Mouse (Mus musculus): ENCODE measurements around the gene Reln. TPM values are rescaled to one million over a fixed set of nuclear protein-coding genes. Genes with fewer than 3 reads are reported as not detected.

Reln gene
- polyA plus RNA-seq, 1 experiment from 2014 or later: 1.8 TPM

DNA sequence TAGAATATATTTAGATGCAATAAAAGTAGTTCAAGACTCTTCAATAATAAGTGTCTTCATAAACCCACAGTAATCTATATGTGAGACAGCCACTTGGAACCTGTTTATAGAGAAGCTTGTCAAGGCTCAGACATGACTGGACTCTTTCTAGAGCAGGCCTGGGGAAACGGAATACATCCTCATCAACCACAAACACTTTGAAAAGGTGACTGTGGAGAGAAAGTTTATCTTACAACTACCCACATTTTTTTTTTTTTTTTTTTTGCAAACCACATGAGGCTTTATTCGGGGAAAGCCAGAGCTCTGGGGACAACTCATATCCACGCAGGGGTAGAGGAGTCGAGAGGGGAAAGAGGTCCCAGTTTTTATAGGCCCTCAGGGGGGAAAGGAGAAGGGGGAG is 36.6 kb downstream of the Reln start:
- Histone ChIP-seq H3K27ac (ENCODE audit: low read depth) (no peak overlapping the region), H3K27me3 (ENCODE audit: insufficient read depth, low read length) (no peaks in the 10 kb centered on the region), H3K4me3 (ENCODE audit: low read depth, low read length) (no peak overlapping the region), H3K4me1 (ENCODE audit: insufficient read depth) (no peaks in the 10 kb centered on the region), H3K9me3 (ENCODE audit: low read depth, low read length) (no peaks in the 10 kb centered on the region), H3K9ac (no peak overlapping the region), H3K4me2 (no peak overlapping the region), H3K36me3 (ENCODE audit: insufficient read depth) (no peaks in the 10 kb centered on the region)
- no peak for TF ChIP-seq CTCF (IDR thresholded peaks at IDR 0.05; ENCODE audit: low read depth)
- DNase-seq: no peak
- WGBS: 50% methylated on average over 4 of the region's 4 CpGs
- ATAC-seq (ENCODE audit: insufficient read depth): no peak

DNA sequence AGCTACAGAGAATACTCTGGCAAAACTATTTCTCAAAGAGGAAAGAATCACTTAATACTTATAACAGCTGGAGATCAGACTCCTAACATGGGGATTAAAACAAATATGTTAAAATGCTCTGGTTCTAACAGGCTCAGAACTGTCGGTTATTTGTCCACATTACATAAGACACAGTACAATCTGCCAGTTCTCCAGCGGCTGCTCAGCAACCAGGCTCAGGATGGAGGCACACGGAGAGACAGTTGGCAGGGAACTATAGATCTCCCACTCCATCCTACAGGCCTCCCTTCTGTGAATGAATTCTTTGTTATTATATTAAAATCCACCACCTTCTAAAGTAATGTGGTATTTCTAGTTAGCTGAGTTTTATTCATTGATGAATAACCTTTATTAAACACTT is 37.4 kb downstream of the Reln start:
- no peak overlapping the region for H3K4me2 ChIP-seq
- TF ChIP-seq CTCF (IDR thresholded peaks at IDR 0.05; ENCODE audit: low read depth): no peak
- no peaks in the 10 kb centered on the region for H3K27me3 ChIP-seq (ENCODE audit: insufficient read depth, low read length)
- no peak overlapping the region for H3K4me3 ChIP-seq (ENCODE audit: low read depth, low read length)
- DNase-seq: no peak
- H3K9ac ChIP-seq: no peak overlapping the region
- 69% methylated on average over 3 of the region's 3 CpGs for WGBS
- ATAC-seq (ENCODE audit: insufficient read depth): no peak
- H3K36me3 ChIP-seq (ENCODE audit: insufficient read depth): no peaks in the 10 kb centered on the region
- no peak overlapping the region for H3K27ac ChIP-seq (ENCODE audit: low read depth)
- no peaks in the 10 kb centered on the region for H3K9me3 ChIP-seq (ENCODE audit: low read depth, low read length)
- H3K4me1 ChIP-seq (ENCODE audit: insufficient read depth): no peaks in the 10 kb centered on the region

DNA sequence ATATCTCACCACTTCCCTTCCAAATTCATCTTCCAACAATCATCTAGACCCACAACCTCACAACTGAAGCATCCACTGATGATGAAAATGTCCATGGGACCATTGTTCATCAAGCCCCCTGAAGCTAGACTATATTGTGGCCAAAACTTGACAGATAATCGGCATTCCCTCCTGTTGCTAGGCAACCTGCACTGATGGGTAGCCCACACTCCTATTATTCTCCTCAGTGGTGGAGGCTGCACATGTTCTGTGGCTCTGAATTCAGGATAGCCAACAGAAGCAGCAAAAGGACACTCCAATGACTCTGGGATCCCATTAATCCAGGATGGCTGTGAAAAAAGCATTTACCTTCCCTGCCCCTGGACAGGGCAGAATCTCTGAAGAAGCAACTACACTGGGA is 40.8 kb downstream of the Reln start:
- TF ChIP-seq CTCF (IDR thresholded peaks at IDR 0.05; ENCODE audit: low read depth): no peak
- Histone ChIP-seq H3K36me3 (ENCODE audit: insufficient read depth) (no peaks in the 10 kb centered on the region), H3K9me3 (ENCODE audit: low read depth, low read length) (no peaks in the 10 kb centered on the region), H3K27me3 (ENCODE audit: insufficient read depth, low read length) (no peaks in the 10 kb centered on the region), H3K4me2 (no peak overlapping the region), H3K27ac (ENCODE audit: low read depth) (no peak overlapping the region), H3K4me3 (ENCODE audit: low read depth, low read length) (no peak overlapping the region), H3K9ac (no peak overlapping the region), H3K4me1 (ENCODE audit: insufficient read depth) (no peaks in the 10 kb centered on the region)
- WGBS: 48% methylated on average over 1 of the region's 1 CpGs
- DNase-seq (no peak), ATAC-seq (ENCODE audit: insufficient read depth) (no peak)

GRCm38 (mm10) chr5:22302309-22302708 is 42.2 kb downstream of the Reln start:
- Histone ChIP-seq H3K27ac (ENCODE audit: low read depth) (no peak overlapping the region), H3K9ac (no peak overlapping the region), H3K4me1 (ENCODE audit: insufficient read depth) (no peaks in the 10 kb centered on the region), H3K4me2 (no peak overlapping the region), H3K9me3 (ENCODE audit: low read depth, low read length) (no peaks in the 10 kb centered on the region), H3K4me3 (ENCODE audit: low read depth, low read length) (no peak overlapping the region), H3K27me3 (ENCODE audit: insufficient read depth, low read length) (no peaks in the 10 kb centered on the region), H3K36me3 (ENCODE audit: insufficient read depth) (no peaks in the 10 kb centered on the region)
- TF ChIP-seq CTCF (IDR thresholded peaks at IDR 0.05; ENCODE audit: low read depth): no peak
- 76% methylated on average over 5 of the region's 5 CpGs for WGBS
- DNase-seq (no peak), ATAC-seq (ENCODE audit: insufficient read depth) (no peak)

GRCm38 (mm10) chr5:22300788-22301187 is 43.7 kb downstream of the Reln start:
- Histone ChIP-seq H3K4me3 (ENCODE audit: low read depth, low read length) (no peak overlapping the region), H3K4me2 (no peak overlapping the region), H3K4me1 (ENCODE audit: insufficient read depth) (no peaks in the 10 kb centered on the region), H3K9me3 (ENCODE audit: low read depth, low read length) (no peaks in the 10 kb centered on the region), H3K27ac (ENCODE audit: low read depth) (no peak overlapping the region), H3K36me3 (ENCODE audit: insufficient read depth) (no peaks in the 10 kb centered on the region), H3K27me3 (ENCODE audit: insufficient read depth, low read length) (no peaks in the 10 kb centered on the region), H3K9ac (no peak overlapping the region)
- DNase-seq: no peak
- no peak for ATAC-seq (ENCODE audit: insufficient read depth)
- 57% methylated on average over 5 of the region's 5 CpGs for WGBS
- no peak for TF ChIP-seq CTCF (IDR thresholded peaks at IDR 0.05; ENCODE audit: low read depth)

DNA sequence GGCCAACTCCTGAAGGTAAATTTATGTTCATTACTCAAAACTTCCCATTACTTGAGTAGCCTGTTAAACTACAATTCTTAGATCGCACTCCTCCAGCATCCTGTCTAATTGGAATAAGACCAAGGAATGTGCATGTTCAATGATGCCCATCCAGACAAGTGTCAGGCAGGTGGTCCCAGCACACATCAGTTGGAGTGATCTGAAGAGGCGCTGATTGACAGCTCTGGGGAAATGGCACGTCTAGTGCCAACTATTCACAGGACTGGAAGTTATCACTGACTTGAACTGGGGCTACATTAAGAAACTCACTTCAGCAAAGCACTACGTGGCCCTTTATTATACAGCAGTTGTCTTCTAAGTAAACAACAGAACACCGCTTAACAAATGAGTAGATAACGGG is 44.5 kb downstream of the Reln start:
- Histone ChIP-seq H3K9ac (no peak overlapping the region), H3K4me3 (ENCODE audit: low read depth, low read length) (no peak overlapping the region), H3K9me3 (ENCODE audit: low read depth, low read length) (no peaks in the 10 kb centered on the region), H3K4me2 (no peak overlapping the region), H3K36me3 (ENCODE audit: insufficient read depth) (no peaks in the 10 kb centered on the region), H3K27me3 (ENCODE audit: insufficient read depth, low read length) (no peaks in the 10 kb centered on the region), H3K4me1 (ENCODE audit: insufficient read depth) (no peaks in the 10 kb centered on the region), H3K27ac (ENCODE audit: low read depth) (no peak overlapping the region)
- ATAC-seq (ENCODE audit: insufficient read depth): no peak
- TF ChIP-seq CTCF (IDR thresholded peaks at IDR 0.05; ENCODE audit: low read depth): no peak
- 72% methylated on average over 6 of the region's 6 CpGs for WGBS
- DNase-seq: no peak

DNA sequence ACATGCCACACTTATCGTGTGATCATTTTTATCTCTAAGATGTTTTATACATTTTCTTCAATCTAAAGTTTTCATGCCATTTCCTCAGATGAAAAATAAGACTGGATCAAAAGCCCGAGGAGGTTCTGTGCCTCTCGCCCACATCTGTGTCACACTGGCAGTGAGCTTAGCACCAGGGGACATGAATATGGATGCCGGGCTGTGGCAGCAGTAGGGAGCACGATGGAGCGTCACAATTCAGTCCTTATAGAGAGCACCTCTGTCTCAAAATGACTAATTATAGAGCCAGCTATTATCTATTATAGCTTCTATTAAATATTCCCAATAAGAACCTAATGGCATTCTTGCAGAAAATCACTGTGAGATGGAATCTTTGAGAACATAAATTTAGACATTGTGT is 49.3 kb downstream of the Reln start:
- H3K4me1 ChIP-seq (ENCODE audit: insufficient read depth): no peaks in the 10 kb centered on the region
- WGBS: 83% methylated on average over 6 of the region's 6 CpGs
- ATAC-seq (ENCODE audit: insufficient read depth) (no peak), DNase-seq (no peak)
- H3K4me3 ChIP-seq (ENCODE audit: low read depth, low read length): no peak overlapping the region
- no peaks in the 10 kb centered on the region for H3K36me3 ChIP-seq (ENCODE audit: insufficient read depth)
- no peaks in the 10 kb centered on the region for H3K9me3 ChIP-seq (ENCODE audit: low read depth, low read length)
- no peak overlapping the region for H3K9ac ChIP-seq
- H3K27me3 ChIP-seq (ENCODE audit: insufficient read depth, low read length): no peaks in the 10 kb centered on the region
- no peak overlapping the region for H3K4me2 ChIP-seq
- no peak for TF ChIP-seq CTCF (IDR thresholded peaks at IDR 0.05; ENCODE audit: low read depth)
- H3K27ac ChIP-seq (ENCODE audit: low read depth): no peak overlapping the region

DNA sequence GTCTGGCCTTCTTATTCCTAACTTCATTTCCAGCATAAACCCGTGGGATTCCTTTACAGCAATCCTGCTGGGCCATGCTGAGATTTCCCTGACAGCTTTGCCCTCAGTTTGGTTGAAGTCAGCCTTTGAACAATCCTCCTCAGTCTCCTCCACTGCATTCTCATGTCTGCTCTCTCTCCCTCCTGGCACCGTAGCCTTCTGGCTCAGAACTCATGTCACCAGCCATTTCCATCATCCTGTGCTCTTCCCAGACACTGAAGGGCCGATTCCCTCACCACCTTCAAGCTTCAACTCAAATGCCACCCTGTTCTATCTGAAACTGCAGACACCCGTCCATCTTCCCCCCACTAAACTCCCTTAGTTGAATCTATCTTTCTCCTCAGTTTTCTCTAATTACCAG is 53.1 kb downstream of the Reln start:
- Histone ChIP-seq H3K4me1 (ENCODE audit: insufficient read depth) (no peaks in the 10 kb centered on the region), H3K27me3 (ENCODE audit: insufficient read depth, low read length) (no peaks in the 10 kb centered on the region), H3K27ac (ENCODE audit: low read depth) (no peak overlapping the region), H3K36me3 (ENCODE audit: insufficient read depth) (no peaks in the 10 kb centered on the region), H3K4me2 (no peak overlapping the region), H3K9ac (no peak overlapping the region), H3K4me3 (ENCODE audit: low read depth, low read length) (no peak overlapping the region), H3K9me3 (ENCODE audit: low read depth, low read length) (no peaks in the 10 kb centered on the region)
- 61% methylated on average over 4 of the region's 4 CpGs for WGBS
- no peak for TF ChIP-seq CTCF (IDR thresholded peaks at IDR 0.05; ENCODE audit: low read depth)
- ATAC-seq (ENCODE audit: insufficient read depth) (no peak), DNase-seq (no peak)

Data from lung, embryonic 14.5 days (tissue).